Mouse (Mus musculus) regulatory T cell (primary cell): ENCODE results near the gene Gm13289.
"Not testable (repeated sequence)": the region's sequence is repeated elsewhere in the genome, so short reads cannot be mapped to it uniquely, and the experiment has no call there.

Experiments used
- in situ Hi-C: fragments of 300-600 bp; cut with MboI, MseI; formaldehyde crosslinking; loops from one replicate; pipeline ENCODE4 v1.15.1; 2025; ENCODE audit warnings: high pct_unique_total_duplicates

Gene Gm13289

DNA sequence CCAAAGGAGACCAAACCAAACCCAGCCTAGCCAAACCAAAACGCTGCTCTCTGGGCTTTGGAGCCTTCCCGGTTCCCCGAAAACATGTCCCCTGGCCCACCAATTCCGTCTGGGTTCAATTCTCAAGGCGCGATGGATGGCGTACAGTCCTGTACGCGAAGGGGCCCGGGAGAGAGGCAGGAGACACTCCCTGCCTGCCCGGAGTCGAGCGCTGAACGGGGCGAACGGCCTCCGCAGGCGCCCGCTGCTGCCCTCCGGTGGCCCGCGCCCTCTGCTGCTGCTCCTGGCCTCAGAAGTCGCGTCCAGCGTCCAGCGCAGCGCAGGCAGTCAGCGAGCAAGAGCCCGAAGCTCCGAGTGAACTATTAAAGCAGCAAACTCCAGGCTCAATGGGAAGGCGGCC, 5.6 kb downstream of the Gm13289 start:
- in situ Hi-C loops = loop anchor here (5.0 kb wide), 1 partner anchor 40 kb away; no protein-coding TSS in a partner anchor

GRCm38 (mm10) chr4:88785409-88785808, 8.7 kb downstream of the Gm13289 start, which contains the start of gene Gm13276:
TSS of gene Gm13276 (plus strand) at chr4:88785709.
- in situ Hi-C loops = not testable (repeated sequence)

- in situ Hi-C loops = not testable (repeated sequence)
Observed at GRCm38 (mm10) chr4:88788402-88788801, 11.7 kb downstream of the Gm13289 start, which contains the start of gene Gm13277. TSS of gene Gm13277 (plus strand) at chr4:88788632.

DNA sequence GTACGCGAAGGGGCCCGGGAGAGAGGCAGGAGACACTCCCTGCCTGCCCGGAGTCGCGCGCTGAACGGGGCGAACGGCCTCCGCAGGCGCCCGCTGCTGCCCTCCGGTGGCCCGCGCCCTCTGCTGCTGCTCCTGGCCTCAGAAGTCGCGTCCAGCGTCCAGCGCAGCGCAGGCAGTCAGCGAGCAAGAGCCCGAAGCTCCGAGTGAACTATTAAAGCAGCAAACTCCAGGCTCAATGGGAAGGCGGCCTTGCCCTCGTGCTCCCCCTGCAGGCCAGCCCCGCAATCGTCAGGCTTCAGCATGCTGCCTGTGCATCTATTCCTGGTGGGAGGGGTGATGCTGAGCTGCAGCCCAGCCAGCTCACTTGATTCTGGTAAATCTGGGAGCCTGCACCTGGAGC, 14.5 kb downstream of the Gm13289 start, which contains the start of gene Gm13278:
Gene Gm13278, plus strand, starts transcription at position 301 of the 400 bp plus-strand sequence.
- in situ Hi-C loops = not testable (repeated sequence)

- in situ Hi-C loops = not testable (repeated sequence)
Observed at GRCm38 (mm10) chr4:88793936-88794675, 17.4 kb downstream of the Gm13289 start, which contains the start of gene Gm13275. TSS of gene Gm13275 (plus strand) at chr4:88794487.

DNA sequence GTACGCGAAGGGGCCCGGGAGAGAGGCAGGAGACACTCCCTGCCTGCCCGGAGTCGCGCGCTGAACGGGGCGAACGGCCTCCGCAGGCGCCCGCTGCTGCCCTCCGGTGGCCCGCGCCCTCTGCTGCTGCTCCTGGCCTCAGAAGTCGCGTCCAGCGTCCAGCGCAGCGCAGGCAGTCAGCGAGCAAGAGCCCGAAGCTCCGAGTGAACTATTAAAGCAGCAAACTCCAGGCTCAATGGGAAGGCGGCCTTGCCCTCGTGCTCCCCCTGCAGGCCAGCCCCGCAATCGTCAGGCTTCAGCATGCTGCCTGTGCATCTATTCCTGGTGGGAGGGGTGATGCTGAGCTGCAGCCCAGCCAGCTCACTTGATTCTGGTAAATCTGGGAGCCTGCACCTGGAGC, 20.4 kb downstream of the Gm13289 start, which contains the start of gene Gm13279:
Gene Gm13279, plus strand, starts transcription at position 301 of the 400 bp plus-strand sequence.
- in situ Hi-C loops = not testable (repeated sequence)

DNA sequence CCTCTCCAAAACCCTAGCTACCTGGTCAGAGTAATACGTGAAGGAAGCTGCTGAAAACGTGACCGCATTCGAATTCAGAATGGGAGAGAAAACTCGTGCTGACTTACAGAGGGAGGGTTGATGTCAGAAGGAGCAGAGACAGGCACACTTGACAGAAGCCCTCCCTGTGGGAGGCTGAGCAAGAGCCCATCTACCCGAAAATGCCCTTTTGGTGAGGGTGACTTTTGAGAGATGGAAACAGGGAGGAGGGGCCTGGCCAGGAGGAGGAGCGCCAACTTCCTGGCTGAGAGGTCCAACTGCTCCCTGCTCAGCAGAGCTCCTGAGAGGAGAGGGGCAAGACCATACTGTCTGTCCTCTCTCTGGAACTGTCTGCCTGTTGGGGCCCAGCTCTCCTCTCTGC, 22.6 kb downstream of the Gm13289 start, which contains the start of gene Gm13285:
Gene Gm13285, plus strand, starts transcription at position 301 of the 400 bp plus-strand sequence.
- in situ Hi-C loops = not testable (repeated sequence)

GRCm38 (mm10) chr4:88802954-88803353, 26.2 kb downstream of the Gm13289 start, which contains the start of gene Gm13287:
TSS of gene Gm13287 (plus strand) at chr4:88803254.
- in situ Hi-C loops = not testable (repeated sequence)

GRCm38 (mm10) chr4:88805231-88805630, 28.5 kb downstream of the Gm13289 start, which contains the start of gene Gm13288:
TSS of gene Gm13288 (plus strand) at chr4:88805531.
- in situ Hi-C loops = not testable (repeated sequence)

DNA sequence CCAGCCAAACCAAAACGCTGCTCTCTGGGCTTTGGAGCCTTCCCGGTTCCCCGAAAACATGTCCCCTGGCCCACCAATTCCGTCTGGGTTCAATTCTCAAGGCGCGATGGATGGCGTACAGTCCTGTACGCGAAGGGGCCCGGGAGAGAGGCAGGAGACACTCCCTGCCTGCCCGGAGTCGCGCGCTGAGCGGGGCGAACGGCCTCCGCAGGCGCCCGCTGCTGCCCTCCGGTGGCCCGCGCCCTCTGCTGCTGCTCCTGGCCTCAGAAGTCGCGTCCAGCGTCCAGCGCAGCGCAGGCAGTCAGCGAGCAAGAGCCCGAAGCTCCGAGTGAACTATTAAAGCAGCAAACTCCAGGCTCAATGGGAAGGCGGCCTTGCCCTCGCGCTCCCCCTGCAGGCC, 29.0 kb downstream of the Gm13289 start:
- in situ Hi-C loops = not testable (repeated sequence)

- in situ Hi-C loops = no loop called here
Observed at GRCm38 (mm10) chr4:88815928-88816327, 39.2 kb downstream of the Gm13289 start, which contains the start of gene Ifna7. TSS of gene Ifna7 (plus strand) at chr4:88816228.

DNA sequence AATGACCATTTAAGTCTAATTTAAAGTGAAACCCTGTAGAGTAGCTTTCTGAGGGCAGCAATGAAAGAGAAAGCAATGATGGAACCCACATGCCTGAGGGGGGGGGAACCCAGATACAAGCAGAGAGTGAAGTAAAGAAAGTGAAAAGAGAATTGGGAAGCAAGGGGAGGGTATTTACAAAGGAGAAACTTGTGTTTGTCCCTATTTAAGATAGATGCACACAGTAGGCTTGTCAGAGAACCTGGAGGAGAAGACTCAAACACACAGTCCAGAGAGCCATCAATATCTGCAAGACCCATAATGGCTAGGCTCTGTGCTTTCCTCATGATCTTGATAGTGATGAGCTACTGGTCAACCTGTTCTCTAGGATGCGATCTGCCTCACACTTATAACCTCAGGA, 42.9 kb downstream of the Gm13289 start, which contains the start of gene Ifna11:
Gene Ifna11, plus strand, starts transcription at position 301 of the 400 bp plus-strand sequence.
- in situ Hi-C loops = no loop called here

- in situ Hi-C loops = no loop called here
Observed at GRCm38 (mm10) chr4:88822995-88823394, 46.3 kb downstream of the Gm13289 start.
